Mouse (Mus musculus): ENCODE measurements at regions not wholly inside any gene's neighbourhood (a gene's known extent, or its start where the extent isn't known, plus 50 kb on each side); places are given as distances from the start of the nearest gene placed in this dataset.

DNA sequence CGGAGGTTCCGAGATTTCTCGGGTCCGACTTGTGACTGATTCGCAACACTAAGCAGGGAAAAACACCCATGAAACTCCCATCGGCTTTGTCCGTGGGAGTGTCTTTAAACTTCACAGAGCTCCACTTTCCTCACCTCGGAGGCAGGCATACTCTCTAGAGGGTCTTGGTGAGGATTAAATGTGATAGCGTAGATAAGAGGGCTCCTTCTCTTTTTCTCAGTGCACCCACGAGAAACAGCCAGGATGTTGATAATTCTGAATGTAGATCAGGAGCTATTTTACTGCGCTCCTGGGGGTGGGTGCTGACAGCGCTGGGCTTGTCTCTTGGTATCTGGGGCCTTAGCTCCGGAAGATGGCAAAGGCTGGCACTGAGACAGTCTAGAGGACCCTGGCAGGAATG lies 160.9 kb downstream of the Phlda1 start:
- no peak for TF ChIP-seq CTCF (IDR thresholded peaks at IDR 0.05)
- CTCF ChIA-PET: interaction anchor here (1.0 kb wide), 1 partner anchor 12 kb away, joined by 4 read pairs; no protein-coding TSS in a partner anchor
- H3K27me3 ChIP-seq: no peaks in the 10 kb centered on the region
- ATAC-seq (no peak), DNase-seq (ENCODE audit: low read depth, low spot score) (no peak)
- in situ Hi-C loops (cut with MboI; ENCODE audit: low pct_unique_long_range_greater_than_20kb): no loop called here
- POLR2A ChIA-PET: no interaction called here

DNA sequence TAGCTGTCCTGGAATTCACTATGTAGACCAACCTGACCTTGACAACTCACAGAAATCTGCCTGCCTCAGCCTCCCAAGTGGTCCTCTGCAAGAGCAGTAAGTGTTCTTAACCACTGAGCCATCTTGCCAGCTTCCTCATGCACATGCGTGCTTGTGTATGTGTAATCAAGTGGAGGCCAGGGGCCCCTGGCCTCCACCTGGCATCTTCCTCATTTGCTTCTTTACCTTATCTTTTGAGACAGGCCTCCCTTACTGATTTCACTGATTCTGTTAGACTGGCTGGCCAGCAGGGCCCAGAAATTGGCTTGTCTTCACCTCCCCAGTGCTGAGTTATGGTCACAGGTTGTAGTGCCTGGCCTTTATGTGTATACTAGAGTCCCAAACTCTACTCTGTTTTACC lies 162.6 kb downstream of the Phlda1 start:
- no peaks in the 10 kb centered on the region for H3K27me3 ChIP-seq
- ChIA-PET POLR2A (no interaction called here), CTCF (no interaction called here)
- no peak for ATAC-seq
- in situ Hi-C loops (cut with MboI; ENCODE audit: low pct_unique_long_range_greater_than_20kb): no loop called here
- no peak for DNase-seq (ENCODE audit: low read depth, low spot score)
- no peak for TF ChIP-seq CTCF (IDR thresholded peaks at IDR 0.05)

DNA sequence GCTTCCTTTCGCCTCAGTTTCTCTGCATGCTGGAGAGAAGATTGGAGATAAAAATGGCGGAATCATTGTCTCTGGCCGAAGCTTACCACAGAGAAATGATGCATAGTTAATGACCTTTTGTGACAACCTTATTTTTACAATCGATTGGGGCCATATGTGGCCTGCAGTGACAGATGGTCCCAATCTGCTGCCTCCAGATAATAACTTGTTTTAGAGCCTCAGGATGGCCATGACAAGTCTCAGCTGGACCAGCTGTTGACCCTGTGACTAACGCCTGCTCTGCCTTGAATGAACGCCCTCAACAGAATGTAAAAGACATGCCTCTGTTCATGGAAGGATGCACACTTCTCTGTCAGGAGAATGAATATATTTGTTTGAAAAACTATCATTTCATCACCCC lies 163.6 kb downstream of the Phlda1 start:
- no peaks in the 10 kb centered on the region for H3K27me3 ChIP-seq
- ChIA-PET CTCF (no interaction called here), POLR2A (no interaction called here)
- TF ChIP-seq CTCF (IDR thresholded peaks at IDR 0.05): no peak
- in situ Hi-C loops (cut with MboI; ENCODE audit: low pct_unique_long_range_greater_than_20kb): no loop called here
- DNase-seq (ENCODE audit: low read depth, low spot score) (no peak), ATAC-seq (no peak)

- ChIA-PET POLR2A (interaction anchor here (1.0 kb wide), 1 partner anchor 10 kb away, joined by 3 read pairs; no protein-coding TSS in a partner anchor), CTCF (no interaction called here)
- DNase-seq (ENCODE audit: low read depth, low spot score): no peak
- in situ Hi-C loops (cut with MboI; ENCODE audit: low pct_unique_long_range_greater_than_20kb): no loop called here
- no peaks in the 10 kb centered on the region for H3K27me3 ChIP-seq
- no peak for ATAC-seq
- TF ChIP-seq CTCF (IDR thresholded peaks at IDR 0.05): no peak
Measured at GRCm38 (mm10) chr10:111670666-111671065, 164.6 kb downstream of the Phlda1 start.

- ChIA-PET CTCF (no interaction called here), POLR2A (no interaction called here)
- no peaks in the 10 kb centered on the region for H3K27me3 ChIP-seq
- TF ChIP-seq CTCF (IDR thresholded peaks at IDR 0.05): no peak
- in situ Hi-C loops (cut with MboI; ENCODE audit: low pct_unique_long_range_greater_than_20kb): no loop called here
- ATAC-seq (peak; percentile 98), DNase-seq (ENCODE audit: low read depth, low spot score) (no peak)
Measured at GRCm38 (mm10) chr10:111672454-111673316, 166.6 kb downstream of the Phlda1 start.

DNA sequence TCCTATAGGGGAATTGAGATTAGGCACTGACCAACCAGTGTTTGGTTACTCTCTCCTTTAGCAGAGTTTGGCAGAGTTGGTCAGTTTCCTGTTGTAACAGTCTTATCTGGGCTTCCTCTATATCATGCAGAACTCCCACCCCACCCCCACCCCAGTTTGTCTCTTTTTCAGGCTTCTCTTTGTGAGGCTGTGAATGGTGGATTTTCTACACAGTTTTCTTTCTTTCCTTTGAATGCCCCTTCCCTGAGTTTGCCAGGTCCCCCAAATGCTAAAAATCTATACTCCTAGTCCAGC lies 167.2 kb downstream of the Phlda1 start:
- H3K27me3 ChIP-seq: no peaks in the 10 kb centered on the region
- ATAC-seq (peak; percentile 5), DNase-seq (ENCODE audit: low read depth, low spot score) (no peak)
- ChIA-PET POLR2A (no interaction called here), CTCF (no interaction called here)
- in situ Hi-C loops (cut with MboI; ENCODE audit: low pct_unique_long_range_greater_than_20kb): no loop called here
- TF ChIP-seq CTCF (IDR thresholded peaks at IDR 0.05): no peak

GRCm38 (mm10) chr10:111676255-111676654 lies 170.2 kb downstream of the Phlda1 start:
- in situ Hi-C loops (cut with MboI; ENCODE audit: low pct_unique_long_range_greater_than_20kb): no loop called here
- ChIA-PET POLR2A (no interaction called here), CTCF (no interaction called here)
- no peak for TF ChIP-seq CTCF (IDR thresholded peaks at IDR 0.05)
- no peaks in the 10 kb centered on the region for H3K27me3 ChIP-seq
- DNase-seq (ENCODE audit: low read depth, low spot score) (no peak), ATAC-seq (no peak)

DNA sequence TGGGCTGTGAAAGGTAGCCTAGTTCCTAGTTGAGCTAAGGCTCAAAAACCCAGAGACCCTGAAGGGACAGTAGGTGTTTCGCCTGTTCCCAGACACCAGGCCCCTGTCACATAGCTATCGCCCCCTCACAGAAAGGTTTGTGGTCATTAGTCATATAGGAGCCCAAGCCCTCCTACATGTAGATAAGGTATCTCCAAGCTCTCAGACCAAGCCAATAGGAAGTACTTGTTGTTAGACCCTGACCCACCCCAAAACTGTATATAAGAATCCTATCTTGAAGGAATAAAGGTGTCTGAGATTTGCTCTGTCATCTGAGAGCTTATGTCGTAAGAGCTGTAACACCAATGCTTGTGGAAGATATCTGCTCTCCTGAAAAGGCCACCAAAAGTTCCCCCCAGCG lies 174.8 kb downstream of the Phlda1 start:
- ATAC-seq: no peak
- no peak for DNase-seq (ENCODE audit: low read depth, low spot score)
- H3K27me3 ChIP-seq: no peaks in the 10 kb centered on the region
- ChIA-PET CTCF (interaction anchor here (1.2 to 1.6 kb wide), 2 partner anchors 10 to 27 kb away, joined by 3 to 4 read pairs; no protein-coding TSS in a partner anchor), POLR2A (interaction anchor here (0.9 kb wide), 1 partner anchor 10 kb away, joined by 3 read pairs; no protein-coding TSS in a partner anchor)
- in situ Hi-C loops (cut with MboI; ENCODE audit: low pct_unique_long_range_greater_than_20kb): no loop called here
- TF ChIP-seq CTCF (IDR thresholded peaks at IDR 0.05): no peak

DNA sequence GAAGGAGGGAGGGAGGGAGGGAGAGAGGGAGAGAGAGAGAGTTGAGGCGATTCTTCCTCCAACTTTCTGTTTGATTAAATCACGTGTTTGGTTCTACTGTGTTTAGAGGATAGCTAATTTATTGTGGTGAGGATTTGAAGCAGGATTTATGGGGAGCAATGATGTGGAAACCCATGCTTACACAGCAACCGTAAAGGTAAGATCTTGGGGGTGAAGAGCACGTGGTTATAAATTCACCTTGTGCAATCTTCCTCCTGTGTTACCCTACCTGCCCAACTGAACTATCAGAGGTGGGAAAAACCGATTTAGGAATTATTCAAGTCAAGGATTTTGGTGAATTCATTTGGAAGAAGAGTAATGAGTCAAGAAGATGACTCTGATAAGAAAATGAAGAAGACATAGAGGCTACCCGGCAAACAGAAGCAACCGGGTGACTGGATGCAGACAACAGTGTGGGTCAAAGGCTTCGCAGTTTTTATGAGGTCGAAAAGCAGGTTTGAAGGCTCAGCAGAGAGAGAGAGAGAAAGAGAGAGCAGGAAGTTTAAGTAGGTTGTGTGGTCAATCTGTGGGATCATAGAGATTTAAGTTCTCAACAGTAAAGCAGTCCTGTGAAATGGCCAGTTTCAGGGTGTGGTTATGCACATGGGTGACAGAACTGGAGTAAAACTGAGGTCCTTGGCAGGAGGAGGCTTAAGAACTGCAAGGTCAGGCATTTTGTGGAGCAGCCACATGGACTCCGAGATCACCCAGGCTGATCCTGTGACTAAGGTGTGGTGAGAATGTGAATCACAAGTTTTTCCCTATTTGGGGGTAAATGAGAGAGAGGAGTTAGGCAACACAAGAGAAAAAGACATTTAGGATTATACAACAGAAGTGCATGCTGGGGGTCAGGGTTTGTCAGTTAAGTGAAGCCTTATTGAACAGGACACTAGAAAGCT lies 178.6 kb downstream of the Phlda1 start:
- ATAC-seq: peak; percentile 95
- ChIA-PET POLR2A (no interaction called here), CTCF (no interaction called here)
- no peaks in the 10 kb centered on the region for H3K27me3 ChIP-seq
- in situ Hi-C loops (cut with MboI; ENCODE audit: low pct_unique_long_range_greater_than_20kb): loop anchor here (5.0 kb wide), 1 partner anchor 177 kb away; the partner anchor contains the start of gene Phlda1
- DNase-seq (ENCODE audit: low read depth, low spot score): peak; percentile 64
- TF ChIP-seq CTCF (IDR thresholded peaks at IDR 0.05): no peak

DNA sequence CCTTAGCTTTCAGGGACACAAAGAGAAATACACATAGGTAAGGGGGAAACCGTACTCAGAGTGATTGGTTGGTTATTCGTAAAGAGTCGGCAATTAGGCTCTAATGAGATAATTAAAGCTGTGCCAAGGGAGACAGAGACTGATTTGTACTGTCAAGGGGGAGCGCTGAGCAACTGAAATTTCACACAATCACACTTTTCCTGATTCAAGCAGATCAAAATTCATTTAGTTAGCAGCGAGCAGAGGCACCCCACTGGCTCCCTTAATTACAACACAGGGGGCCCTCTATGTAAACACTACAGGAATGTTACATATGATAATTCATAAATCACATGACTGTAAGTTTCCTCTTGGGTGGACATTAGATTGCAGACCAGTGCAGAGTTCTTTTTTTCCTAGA lies 180.5 kb downstream of the Phlda1 start:
- POLR2A ChIA-PET: no interaction called here
- no peak for DNase-seq (ENCODE audit: low read depth, low spot score)
- ATAC-seq: no peak

More for the DNA sequence above, 180.5 kb downstream of the Phlda1 start:
- in situ Hi-C loops (cut with MboI; ENCODE audit: low pct_unique_long_range_greater_than_20kb): loop anchor here (5.0 kb wide), 1 partner anchor 179 kb away; the partner anchor contains the start of gene Phlda1
- no peak for TF ChIP-seq CTCF (IDR thresholded peaks at IDR 0.05)
- CTCF ChIA-PET: no interaction called here
- no peaks in the 10 kb centered on the region for H3K27me3 ChIP-seq
